Mouse (Mus musculus) hematopoietic stem cell, adult 5-6 weeks (primary cell): ENCODE results near the gene AC134908.4. TPM values are rescaled to one million over a fixed set of nuclear protein-coding genes. Genes with fewer than 3 reads are reported as not detected.

ENCODE experiments used
- ATAC-seq, 2 experiments: fragments of 125-278 bp in 1 of 2; replicated peaks in 1 of 2; 2 replicates each; pipeline ENCODE4 v1.8.0; 2016 to 2017; ENCODE audit warnings: inconsistent platforms in 2 of 2, mild to moderate bottlenecking in 2 of 2, moderate number of reproducible peaks in 2 of 2, low read depth in 1 of 2, moderate TSS enrichment in 1 of 2; ENCODE audit not compliant: low FRiP score in 2 of 2, poor library complexity in 2 of 2, severe bottlenecking in 2 of 2, insufficient read depth in 1 of 2, low TSS enrichment in 1 of 2
- total RNA-seq: library from RNA; stranded (forward); fragments of 172-1452, 232-1000 nt; gene quantifications from 2 replicates; pipeline ENCODE4 v1.2.3, GENCODE M21; 2017

Gene AC134908.4
- total RNA-seq, result not detected in 2 replicates

DNA sequence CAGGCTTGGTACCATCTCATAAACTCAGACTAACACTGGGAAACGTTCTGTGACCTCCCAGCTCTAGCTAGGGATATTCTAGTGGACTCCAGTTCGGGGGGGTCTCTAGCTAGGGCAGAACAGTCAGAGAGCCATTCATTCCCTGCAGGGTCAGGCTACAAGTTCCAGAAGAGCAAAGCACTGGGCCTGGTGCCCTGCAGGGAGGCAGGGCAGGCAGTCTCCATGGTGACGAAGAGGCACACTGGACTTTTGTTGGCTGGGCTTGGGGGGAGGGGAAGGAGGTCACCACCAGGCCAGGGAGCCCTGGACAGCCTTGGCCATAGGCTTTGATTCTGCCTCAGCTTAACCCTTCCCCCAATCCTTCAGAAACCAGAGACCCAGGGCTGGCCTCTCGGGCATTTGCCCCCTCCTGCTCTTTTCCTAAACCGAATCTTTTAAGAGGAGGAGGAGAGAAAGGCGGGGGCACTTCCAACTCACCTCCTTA is at the start of gene AC134908.4:
Gene AC134908.4 (minus strand): TSS at position 51 of the 484 bp plus-strand sequence.
- no peak for ATAC-seq

DNA sequence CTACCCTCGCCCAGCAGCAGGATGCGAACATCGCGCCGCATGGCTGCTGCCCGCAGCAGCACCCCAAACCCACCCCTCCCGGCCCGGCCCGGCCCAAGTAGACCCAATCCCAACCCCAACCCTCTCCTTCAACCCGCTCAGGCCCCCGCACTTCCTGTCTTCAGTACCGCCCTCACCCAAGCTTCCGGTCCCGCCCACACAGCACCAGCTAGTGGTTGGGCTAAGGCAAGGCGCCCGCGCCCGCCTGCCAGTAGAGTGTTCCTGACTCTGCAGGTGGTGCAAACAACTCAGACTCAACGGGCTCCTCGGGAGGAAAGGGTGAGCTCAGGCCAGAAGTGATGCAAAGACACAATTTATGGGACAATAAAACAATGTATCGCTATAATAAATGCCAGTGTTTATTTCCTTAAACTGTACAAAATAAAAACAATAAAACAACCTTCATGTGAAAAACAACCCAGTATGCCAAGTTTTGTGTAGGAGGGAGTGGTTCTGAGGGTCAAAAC is 49.0 kb upstream of the AC134908.4 start, which contains the start of gene Rhot2:
Gene Rhot2 (minus strand): TSS at position 456 of the 506 bp plus-strand sequence.
- peak; percentile 90 to 93 for ATAC-seq

DNA sequence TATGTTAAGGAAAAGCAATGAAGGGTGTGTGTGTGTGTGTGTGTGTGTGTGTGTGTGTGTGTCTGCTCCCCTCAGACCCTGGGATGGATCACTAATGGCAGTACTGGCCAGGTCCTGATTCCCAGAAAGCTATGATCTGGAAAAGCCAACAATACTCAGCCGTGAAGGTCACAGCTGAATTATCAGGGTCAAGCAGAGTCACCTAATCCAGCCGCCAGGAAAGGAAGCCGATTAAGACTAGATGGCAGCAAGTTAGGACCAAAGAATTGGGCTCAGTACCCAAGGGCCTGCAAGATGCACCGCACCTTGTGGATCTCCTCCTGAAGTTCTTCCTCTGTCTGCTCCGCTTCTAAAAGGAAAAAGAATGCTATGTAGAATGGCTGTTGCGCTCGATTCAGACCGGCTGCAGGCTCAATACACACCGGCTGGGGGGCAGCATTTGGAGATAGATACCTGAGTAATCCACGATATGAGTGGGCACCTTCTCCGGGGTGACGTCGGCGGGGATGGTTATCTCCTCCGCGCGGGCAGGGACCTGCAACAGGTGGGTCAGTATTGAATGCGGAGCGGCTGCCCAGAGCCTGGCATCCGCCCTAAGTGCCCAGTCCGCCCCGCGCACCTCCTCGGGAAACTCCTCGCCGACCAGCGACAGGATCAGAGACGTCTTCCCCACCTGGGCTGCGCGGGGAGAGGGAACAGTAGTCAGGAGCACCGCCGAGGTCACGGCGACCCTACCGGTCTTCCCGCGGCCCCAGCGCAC is 48.4 kb upstream of the AC134908.4 start:
- no peak for ATAC-seq

DNA sequence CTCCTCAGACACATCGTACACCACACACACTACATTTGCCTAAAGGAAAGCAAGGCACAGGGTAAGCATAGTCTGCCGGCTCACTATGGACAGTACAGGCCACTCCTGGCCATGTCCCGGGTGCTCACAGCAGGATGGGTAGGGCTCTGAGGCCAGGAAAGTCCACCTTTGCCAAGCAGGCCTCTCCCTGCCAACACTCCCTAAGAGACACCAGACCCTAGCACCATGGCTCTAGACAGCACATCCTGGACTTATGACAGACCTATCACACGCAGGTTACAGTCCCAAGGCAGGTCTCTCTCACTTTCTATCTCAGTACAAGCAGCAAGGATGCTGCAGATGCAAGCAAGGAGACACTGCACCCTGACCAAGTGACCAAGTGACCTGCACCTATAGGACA is 47.7 kb upstream of the AC134908.4 start:
- no peak for ATAC-seq

DNA sequence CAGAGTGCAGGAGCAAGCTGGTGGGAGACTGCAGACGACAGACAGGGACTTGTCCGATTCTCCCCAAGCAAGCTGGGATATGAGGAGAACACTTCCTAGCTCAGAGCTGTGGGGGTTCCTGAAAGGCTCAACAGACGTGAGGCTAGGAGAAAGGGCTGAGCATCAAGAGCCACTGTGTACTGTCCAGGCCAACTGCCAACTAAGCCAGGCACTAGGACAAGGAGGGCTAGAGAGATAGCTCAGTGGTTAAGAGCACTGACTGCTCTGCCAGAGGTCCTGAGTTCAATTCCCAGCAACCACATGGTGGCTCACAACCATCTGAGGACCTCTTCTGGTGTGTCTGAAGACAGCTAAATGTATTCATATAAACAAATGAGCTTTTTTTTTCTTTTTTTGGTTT is 47.0 kb upstream of the AC134908.4 start:
- no peak for ATAC-seq

DNA sequence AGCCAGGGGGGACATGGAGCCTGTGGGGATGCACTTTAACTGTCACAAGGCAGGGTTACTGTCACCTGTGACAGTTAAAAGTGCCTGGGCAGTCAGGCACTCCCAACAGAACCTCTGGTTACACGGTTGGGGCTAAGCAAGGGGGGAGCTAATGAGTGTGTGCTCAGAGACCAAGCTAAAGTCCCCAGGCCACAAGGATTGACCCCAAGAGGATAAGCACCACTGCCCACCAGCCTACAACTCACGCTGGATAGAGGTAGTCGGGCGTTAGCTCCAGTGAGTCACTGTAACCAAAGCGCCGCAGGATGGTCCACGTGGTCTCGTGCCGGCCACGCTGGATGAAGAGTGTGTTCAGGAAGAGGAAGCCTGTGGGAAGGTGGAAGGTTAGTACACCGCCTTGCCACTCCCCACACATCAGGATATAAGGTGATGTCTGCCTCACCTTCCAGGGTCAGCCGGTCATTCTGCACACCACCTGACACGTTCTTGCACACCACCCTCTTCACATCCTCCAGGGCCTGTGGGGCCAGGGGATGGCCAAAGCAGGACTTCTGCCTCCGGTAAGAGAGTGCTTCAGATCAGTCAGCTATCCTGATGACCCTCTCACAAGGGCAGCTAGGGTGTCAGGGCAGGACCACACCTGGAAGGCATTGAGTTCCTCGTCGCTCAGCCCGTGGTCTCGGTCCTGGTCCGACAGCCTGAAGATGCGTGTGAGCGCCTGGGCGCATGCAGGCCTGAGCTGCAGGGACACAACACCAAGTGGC is 45.8 kb upstream of the AC134908.4 start, which contains the start of gene Gm20683:
Gene Gm20683 (minus strand): TSS at position 647 of the 764 bp plus-strand sequence.
- ATAC-seq, result no peak

DNA sequence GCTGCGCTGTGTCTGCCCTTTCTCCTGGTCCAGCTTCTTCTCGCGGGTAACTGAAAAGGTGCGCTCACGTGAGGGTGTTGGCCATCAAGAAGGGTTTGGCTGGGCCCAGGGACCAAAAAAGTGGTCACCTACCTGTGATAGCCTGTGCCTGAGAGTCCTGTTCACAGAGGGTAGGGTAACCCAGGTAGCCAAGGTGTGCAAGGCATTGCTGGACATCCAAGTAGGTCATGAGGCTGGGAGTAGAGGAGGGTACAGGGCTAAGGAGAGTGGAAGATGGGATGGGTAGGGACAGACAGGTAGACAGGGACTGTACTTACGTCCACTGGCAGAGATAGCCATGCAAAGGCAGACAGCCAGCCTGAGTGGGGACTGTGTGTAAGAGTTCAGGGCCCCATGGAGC is 45.1 kb upstream of the AC134908.4 start:
- ATAC-seq, result no peak

DNA sequence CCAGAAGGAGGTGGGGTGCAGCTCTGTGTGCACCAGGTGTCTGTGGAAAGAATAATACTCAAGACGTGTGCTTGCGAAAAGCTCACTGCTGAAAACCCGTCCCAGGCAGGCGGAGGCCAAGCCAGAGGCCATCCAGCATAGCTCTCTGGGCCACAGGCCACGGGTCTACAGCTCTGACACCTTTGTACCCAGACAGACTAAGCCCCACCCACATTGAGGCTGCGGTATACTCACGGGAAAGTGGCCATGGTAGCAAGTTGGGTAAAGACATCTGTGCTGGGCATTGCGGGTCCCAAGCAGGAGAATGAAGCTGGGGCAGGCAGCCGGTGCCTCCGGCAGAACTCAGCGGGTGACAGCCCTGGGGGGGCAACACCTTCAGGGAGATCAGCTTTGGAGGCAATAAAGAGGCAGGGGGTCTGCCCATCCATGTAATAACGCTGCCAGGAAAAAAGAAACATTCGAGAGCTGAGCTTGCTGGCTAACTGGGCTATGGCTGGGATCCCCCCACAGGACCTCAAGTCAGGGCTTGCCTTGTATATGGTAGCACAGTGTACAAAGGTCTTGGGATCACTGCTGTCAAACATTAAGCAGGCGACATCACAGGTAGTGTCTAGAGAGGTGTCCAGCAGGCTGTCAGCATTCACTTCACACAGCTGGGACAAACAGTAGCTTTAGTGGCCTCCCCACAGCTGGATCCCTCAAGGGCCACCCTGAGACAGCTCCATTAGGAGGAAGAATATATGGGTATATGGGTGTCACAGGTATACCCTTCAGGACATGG is 44.2 kb upstream of the AC134908.4 start:
- ATAC-seq, result no peak

DNA sequence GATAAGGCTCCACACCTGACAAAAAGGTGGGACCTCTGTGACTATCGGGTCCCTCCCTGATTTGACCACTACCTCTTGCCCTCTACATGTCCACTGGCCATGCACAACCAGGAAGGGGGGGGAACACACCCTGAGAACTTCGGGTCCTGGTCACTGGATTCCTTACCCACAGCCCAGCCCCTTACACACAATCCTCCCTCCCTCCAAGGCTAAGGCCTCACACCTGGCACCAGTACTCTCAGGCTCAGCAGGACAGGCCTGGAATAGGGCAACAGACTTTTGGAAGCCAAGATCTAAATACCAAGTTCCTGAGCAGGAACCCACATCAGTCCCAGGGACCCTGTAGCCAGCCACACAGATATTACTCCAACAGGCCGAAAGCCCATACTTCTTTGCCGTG is 43.4 kb upstream of the AC134908.4 start:
- no peak for ATAC-seq

DNA sequence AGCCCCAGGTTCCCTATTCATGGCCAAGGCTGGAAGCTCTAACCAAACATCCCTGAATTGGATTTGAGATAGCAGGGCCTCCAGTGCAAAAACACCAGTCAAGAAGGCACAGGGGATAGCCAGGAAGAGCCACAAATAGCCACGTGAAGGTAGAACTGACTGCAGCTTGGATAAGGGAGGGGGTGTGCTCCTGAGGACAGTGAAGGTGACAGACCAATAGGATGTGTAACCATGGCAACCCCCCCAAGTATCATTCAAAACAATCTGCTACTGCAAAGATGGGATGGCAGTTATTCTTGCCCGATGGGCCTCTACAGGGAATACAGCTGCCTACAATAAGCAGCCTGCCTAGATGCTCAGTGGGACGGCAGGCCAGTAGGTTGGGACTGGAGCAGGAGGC is 42.1 kb upstream of the AC134908.4 start:
- ATAC-seq, result no peak

DNA sequence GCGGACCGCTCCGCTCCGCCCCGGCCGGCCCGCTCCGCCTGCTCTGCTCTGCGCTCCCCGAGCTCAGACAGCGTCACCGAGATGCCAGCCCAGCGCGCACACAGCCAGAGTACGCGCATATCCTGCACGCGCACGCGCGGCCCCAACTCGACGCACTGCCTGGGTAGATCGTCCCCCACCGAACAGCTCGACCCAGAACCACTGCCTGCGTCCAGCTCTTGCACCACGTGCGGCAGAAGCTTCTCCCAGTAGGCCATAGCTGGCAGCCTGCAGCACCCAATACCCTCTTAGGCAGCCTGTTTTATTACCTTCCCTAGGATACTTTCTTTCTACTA is 41.6 kb upstream of the AC134908.4 start, which contains the start of gene Rhbdl1:
Gene Rhbdl1 (minus strand): TSS at position 220 of the 335 bp plus-strand sequence.
- ATAC-seq, result no peak

DNA sequence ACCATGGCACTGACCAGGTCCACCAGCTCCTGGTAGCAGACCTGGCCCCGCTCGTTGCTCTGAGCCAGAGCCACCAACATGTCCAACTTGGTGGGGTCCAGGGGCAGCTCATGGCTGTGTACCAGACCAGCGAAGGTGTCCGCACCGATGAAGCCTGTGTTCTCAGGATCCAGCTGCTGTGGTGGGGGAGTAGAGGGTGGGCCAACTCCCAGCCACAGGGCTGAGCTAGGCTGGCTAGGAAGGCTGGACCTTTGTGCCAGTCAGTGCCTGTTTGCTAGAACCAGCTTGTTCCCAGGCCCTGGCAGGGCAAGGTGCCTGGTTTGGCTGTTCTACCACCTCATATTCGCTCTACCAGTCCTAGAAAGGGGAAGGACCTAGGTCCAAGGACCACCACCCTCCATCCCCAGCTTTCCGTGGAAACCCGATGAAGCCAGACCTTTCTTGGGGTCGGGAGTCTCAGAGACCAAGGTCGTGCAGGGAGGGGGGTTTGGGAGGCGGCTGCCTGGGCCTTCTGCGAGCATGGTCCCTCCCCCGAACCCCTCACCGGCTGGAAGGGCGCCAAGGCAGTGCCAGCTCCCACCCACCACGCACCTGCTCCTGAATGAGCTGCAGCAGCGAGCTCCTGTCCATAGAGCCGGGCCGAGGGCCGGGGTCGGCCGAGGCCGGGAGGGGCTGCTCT is 41.1 kb upstream of the AC134908.4 start:
- ATAC-seq, result no peak

DNA sequence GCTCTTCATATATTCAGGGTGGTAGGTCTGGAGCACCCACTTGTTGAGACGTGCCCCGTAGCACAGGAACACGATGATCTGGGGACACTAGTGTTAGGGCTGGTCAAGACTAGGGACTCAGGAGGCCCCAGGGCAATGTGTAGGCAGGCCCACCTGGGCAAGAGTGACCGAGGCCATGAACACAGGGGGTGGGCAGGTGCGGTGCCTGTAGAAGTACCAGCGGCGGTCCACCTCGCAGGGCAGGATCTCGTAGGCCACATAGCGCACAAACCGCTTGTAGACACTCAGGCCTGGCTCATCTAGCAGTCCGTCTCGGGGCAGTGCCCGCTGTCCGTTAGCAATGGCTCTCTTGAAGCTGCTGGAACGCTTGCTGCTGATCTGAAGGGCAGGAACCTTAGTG is 40.4 kb upstream of the AC134908.4 start:
- no peak for ATAC-seq

DNA sequence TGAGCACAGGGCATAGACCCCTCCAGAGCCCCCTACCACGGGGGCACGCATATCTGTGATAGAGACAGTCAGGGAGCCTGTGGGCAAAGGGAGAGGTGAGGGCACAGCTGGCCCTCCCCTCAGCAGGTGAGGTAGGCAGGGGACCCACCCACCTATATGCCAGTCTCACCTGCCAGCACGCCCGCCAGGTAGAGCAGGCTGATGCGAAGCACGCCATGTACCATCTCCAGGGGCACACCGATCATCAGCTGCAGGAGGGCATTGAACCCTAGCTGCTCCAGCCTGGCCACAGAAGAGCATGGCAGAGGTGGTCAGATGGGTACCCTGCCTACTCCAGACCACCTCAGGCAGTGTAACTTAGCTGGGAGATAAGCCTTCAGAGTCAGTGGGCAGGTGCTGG is 39.8 kb upstream of the AC134908.4 start:
- ATAC-seq, result no peak

DNA sequence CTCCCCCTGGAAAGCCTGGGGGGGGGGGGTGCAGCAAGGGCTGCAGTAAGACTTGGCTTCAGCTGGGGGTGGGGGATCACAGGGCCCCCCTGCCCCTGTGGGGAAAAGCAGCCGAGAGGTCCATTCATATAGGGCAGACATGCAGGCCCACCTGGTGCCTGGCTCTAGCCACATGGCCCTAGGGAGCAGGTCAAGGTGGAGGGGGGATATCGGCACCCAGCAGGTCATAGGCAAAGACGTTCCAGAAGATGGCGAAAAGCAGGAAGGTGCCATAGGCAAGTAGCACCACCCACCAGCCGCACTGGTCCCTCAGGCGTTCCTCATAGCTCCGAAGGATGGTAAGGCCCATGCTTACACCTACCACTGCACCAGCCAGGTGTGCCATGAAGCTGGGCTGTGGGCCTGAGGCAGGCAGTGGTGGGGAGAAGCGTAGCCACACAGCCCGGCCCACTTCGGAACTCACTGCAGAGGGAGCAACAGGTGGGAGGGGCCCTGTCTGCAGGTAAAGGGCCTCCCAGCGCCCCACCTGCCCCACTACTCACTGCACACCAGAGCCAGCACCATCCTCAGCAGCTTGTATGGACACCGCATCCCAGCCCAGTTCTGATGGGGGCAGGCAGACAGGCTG is 39.2 kb upstream of the AC134908.4 start:
- ATAC-seq, result no peak

DNA sequence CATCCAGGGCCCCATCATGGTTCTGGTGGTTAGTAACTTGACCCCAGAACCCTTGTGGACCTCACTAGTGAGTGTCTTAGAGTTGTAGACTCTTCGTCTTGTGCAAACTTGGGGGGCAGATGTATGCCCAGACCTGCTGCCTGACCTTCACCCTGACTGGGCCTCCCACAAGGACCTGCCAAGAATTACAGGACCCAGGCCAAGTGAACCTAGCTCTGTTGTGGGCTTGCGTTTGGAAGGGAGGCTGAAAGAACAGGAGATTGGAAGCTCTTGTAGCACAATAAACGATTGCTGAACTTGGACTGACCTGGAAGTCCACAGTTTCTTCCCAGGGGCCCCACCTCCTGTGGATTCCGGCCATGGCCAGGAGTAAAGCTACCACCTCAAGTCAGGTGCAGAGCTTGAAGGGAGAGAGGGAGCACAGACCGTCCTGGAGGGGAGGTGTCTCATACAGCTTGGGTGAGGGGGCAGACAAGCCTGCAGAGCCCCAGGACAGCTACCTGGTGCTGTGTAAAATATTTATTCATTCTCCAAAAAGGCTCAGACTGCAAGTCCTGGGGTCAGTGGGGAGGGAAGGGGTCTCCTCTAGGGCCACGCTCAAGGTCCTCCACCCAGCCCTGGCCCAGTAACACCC is 38.6 kb upstream of the AC134908.4 start:
- no peak for ATAC-seq
